Mouse (Mus musculus): ENCODE measurements around the gene Nkiras2.
"Not testable (repeated sequence)": the region's sequence is repeated elsewhere in the genome, so short reads cannot be mapped to it uniquely, and the experiment has no call there.

Gene Nkiras2

DNA sequence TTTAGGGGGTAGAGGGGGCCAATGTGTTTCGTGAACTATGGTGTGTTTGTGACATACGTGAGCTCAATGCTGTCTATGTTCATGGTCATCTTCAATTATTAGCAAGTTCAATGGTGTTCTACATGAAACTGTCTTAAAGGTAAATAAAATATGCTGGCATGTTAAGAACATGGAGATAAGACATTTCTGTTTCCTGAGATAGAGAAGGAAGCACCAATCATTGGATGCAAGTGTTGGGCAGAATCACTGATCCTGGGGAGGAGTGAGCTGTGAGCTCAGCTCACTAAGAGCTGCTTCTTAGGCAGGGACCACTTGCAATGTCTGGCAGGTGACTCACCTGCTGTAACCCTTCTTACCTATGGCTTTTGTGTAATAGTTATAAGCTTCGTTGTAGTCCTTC lies 17.7 kb upstream of the Nkiras2 start:
- DNase-seq = no peak

DNA sequence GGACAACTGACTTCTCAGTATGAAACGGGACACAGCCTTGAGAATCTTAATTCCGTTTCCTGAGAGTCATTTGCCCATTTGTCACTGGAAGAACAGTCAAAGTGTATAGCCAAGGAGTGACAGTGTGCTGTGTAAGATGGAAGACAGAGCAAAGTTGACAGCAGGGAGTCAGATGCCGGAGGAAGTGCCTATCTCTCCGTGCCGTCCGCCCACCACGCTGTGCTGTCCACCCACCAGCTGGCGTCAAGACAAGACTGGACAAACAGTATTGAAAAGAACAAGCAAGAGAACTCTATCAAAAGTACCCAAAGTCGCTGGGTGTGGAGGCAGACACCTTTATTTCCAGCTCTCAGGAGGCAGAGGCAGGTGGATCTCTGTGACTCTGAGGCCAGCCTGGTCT lies 15.9 kb upstream of the Nkiras2 start:
- no peak for DNase-seq

DNA sequence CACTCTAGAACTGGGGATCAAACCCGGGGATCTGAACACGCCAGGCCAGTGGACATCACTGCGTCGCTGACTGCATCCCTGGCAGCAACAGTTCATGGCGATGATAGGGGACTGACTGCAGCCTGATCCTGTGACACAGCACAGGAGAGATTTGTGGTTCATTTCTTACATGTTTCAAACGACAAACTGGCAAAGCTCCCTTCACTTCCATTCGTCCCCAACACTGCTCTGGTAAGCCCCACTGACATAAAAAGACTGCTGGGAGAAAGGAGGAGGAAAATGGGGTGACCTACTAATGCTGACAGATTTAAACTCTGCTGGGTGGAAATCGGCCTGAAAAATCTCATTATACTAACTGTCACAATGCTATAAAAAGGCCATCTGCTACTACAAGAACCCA lies 15.2 kb upstream of the Nkiras2 start:
- no peak for DNase-seq

DNA sequence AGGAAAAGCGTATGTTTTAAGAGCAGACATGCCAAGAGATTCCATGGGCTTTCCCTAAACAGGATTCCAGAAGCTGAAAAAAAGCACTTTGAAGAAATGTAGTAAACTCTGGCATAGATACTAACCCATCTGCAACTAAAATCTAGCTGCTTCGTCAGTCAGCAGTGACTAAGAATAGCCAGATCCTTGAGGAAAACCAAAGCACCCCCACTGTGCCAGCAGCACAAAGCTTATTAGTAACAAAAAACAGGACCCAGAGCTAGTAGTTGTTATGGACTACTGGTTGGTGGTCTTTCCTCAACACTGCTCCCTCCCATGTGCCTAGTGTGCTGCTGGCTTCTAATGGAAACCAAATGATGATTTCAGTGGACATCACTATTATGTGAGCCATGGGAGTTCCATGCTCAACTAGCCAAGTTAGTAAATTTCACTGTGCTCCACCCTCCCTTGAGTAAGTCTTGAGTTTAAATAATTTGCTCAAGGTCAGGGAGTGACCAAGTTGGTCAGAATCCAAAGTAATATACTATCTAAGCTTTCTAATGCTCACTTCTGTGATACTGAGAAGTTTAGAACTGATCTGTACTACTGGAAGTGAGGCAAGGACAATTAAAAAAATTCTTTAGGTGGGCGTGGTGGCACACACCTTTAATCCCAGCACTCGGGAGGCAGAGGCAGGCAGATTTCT lies 14.6 kb upstream of the Nkiras2 start:
- DNase-seq = no peak

DNA sequence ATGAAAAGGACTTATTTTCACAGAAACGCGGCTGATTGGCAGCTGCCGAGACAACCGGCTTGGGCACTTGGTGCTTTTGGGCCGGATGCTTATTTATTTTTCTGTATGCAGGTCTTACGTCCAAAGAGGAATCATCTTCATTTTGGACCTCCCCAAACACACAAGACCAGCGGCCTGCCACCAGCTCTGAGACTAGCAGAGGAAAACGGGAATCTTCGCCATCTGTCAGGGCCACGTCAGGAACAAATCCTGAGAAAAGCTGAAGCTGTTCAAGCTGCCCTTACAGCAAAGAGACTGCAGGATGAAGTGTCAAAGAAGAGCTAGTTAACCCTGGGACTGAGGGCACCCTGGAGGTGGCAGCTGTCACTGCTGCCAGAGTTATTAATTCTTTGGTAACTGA lies 13.6 kb upstream of the Nkiras2 start:
- DNase-seq = no peak

DNA sequence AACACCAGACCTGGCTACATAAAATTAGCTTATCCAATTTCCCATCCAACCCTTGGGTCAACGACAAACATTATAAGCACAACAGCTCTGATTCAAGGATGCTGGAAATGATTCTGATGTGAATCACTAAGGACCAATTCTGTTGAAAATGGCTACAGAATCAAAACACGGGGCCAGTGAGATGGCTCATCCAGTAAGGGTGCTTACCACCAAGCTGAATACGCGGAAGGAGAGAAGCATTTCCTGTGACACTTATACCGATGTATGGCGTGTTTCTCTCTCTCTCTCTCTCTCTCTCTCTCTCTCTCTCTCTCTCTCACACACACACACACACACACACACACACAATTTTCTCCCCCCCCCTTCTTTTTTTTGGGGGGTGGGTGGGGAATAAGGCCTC lies 11.9 kb upstream of the Nkiras2 start:
- DNase-seq = no peak

DNA sequence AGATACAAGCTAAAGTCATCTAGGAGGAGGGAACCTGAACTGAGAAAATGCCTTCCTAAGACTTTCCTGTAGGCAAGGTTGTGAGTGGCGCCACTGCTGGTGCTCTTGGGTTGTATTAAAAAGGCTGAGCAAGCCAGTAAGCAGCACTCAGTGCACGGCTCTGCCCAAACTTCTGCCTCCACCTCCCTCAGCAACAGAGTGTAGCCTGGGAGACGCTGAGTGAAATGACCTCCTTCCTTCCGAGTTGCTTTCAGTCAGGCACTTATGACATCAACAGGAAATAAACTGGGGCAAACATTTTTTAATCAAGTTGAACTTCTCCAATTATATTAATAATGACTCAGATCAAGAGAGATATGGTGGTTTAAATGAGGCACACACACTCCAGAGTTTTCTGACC lies 10.2 kb upstream of the Nkiras2 start:
- no peak for DNase-seq

DNA sequence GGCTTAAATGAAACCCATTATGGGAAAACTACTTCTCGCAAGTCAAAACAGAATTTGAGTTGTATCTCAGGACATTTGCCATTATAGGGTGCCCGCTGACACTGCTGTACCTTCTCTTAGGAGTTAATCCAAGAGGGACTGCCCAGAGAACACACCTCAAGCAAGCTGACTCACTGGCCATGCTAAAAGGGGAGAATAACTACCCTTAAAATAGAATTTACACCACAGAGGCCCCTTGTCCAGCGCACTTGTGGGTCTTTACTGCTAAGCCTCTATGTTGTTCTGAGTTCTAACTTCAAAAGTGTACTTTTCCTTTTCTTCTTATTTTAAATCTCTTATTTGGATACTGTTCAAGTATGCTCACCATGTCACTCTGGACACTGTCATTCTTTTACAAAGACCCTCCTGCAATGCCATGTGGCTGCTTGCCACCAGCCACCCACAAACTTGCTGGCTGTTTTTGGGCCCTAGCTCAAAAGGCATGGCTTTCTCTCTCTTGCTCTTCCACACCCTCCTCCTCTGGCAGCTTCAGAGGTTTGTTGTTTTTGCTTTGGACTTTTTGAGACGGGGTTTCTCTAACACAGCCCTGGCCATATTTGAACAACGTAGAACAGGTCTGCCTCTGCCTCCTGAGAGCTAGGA lies 9.6 kb upstream of the Nkiras2 start:
- DNase-seq = no peak

DNA sequence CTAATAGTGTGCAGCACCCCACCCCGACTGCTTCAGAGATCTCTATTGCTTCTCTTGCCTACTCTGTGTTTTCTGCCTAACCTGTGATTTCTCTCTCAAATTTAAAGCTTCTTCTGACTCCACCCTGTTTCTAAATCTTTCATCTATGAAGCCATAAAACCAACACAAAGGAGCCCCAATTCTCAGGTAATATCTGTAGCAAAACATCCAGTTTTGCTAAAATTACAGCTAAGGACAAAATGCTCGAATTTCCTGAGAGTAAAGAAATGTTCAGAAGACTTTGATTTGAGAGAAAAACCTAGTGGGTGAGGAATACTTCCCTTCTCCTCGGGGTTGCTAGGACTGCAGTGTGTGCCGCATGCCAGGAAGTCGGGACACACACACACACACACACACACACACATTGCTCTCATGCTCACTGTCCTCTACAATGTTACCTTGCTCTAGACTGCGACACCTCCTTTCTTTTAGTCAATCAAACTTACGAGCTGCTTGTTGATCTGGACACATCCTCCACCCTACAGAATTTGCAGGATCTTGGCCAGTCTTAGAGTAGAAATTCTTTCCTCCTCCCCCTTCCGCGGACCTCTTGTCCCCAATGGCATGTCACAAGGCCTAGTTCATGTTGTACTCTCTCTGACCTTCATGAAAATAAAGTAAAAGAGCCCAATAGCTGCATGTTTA lies 8.9 kb upstream of the Nkiras2 start:
- DNase-seq = no peak

DNA sequence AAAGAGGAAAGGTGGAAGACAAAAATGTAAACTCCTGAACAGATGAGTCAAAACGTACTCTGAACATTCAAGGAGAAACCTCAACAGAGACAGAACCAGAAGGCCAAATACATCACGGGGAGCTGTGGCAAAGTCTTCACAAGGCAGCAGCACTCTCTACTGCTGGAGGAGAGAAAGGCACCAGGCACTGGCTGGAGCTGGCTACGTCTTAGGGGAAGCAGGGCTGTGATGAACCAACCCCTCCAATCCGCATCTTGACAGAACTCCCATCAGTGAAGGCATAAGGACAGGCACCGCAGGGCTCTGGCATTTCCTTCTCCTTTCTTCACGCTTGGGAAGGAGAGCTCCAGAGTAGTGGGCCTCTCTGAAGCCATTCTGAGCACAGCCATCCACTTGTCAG lies 7.4 kb upstream of the Nkiras2 start:
- DNase-seq = no peak

DNA sequence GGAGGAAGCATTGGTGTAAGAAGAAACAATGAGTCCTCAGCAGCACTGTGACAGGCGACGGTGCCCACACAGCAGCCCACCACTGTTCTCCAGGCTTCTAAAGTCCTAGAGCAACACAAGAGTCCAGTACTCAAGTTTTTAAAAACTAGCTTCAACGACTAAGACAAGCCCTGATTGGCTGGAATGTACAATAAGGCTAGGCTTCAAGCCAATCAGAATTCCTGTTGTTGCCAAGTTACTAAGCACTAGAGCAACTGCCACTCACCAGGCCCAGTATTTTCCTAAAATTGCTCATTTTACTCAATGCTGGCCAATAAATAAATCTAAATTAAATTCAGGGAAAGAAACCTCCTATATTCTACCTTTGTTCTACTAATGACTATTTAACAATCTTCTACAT lies 5.8 kb upstream of the Nkiras2 start:
- no peak for DNase-seq

DNA sequence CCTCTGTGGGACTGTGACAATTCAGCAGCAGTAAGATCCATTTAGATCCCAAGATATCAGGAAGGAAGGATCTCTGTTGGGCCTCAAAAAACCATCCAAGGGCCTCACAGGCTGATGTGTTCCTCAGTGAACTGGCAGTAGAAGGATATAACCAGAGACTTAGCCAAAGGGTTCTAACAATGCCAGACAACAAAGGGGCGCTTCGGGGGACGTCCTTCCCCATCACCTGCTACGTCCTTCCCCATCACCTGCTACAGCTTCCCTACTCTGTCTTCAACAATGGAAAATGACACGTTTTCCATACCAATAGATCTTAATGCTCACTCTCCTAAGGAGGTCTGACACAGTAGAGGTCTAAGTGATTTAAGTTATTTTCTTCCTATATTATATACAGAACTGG lies 2.7 kb upstream of the Nkiras2 start:
- no peak for DNase-seq

DNA sequence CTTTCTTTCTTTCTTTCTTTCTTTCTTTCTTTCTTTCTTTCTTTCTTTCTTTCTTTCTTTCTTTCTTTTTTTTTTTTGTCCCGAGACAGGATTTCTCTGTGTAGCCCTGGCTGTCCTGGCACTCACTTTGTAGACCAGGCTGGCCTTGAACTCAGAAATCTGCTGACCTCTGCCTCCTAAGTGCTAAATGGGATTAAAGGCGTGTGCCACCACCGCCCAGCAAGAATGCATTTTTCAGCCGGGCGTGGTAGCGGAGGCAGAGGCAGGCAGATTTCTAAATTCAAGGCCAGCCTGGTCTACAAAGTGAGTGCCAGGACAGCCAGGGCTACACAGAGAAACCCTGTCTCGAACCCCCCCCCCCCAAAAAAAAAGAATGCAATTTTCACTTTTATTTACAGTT lies 2.2 kb upstream of the Nkiras2 start:
- DNase-seq = not testable (repeated sequence)

DNA sequence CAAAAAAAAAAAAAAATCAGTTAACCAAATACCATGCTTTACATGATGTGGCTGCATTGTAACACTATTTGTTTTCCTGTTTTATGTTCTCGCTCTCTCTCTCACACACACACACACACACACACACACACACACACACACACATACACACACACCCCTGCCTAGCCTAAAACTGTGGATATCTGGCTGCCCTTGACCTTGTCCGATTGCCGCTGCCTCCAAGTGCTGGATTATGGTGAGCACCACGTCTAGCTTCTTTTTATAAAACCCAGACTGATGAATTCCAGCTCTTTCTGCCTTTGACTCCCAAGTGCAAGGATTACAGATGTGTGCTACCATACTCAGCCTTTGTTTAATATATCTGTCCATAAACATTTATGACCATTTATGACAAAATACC lies 1.6 kb upstream of the Nkiras2 start:
- DNase-seq = no peak

DNA sequence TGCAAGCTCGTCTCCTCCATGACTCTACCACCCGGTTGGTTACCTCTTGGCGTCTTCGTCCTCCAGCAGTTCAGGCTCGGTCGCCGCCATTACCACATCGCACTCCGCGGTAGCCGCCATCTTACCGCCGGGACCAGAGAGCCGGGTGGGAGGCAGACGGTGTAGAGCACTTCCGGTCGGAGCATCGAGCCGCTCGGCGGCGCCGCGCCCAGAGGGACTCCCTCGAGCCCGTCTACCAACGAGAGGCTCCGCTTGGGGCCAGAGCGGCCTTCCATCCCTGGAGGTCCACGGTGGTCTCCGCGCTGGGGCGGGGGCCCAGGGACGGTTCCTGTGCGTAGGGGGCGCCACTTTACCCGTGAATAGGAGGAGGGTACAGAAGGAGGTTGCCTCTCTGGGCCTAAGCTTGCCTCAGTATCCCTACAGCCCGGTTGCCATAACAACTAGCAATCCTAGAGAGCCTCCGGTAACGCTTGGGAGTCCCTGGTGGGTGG lies 486 bp downstream of the Nkiras2 start:
- DNase-seq = peak; percentile 97

DNA sequence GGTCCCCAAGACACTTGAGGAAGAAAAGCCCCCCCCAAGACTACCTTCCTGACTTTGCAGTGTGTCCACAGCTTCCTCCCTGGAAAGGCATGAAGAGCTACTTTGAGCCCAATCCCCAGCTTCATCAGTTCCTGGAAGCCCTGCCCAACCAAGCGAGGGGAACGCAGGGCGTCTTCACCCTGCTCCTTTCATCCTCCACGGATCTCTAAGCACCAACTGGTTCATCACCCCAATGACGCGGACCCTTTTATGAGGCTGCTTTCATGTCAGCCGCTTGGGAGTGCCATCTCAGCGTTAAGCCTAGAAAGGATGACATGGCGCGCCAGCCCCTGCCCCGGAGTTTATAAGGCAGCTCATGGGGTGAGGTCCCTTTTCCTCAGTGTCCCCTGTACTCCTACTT lies 938 bp downstream of the Nkiras2 start, which contains the start of gene Dnajc7:
TSS of gene Dnajc7 (minus strand) at position 187 of the 400 bp plus-strand sequence.
- no peak for DNase-seq

DNA sequence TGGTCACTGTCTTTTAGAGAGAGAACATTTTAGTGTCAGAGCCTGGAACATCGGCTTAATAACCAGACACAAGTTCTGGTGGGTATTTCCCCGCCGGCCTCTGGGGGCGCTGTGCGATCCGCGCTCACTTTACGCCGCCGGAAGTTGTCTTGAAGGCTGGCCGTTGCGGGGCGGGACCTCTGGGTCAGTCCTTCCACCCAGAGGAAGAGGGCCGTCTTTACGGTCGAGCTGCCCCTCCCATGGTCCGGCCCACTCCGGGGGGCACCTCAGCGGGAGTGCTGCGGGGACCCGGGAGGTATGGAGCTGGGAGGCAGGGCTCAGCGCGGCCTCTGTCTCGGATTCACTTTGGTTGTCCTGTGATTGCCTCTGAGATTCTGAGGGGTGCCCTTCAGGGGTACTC lies 3.7 kb downstream of the Nkiras2 start:
- DNase-seq = peak; percentile 96

DNA sequence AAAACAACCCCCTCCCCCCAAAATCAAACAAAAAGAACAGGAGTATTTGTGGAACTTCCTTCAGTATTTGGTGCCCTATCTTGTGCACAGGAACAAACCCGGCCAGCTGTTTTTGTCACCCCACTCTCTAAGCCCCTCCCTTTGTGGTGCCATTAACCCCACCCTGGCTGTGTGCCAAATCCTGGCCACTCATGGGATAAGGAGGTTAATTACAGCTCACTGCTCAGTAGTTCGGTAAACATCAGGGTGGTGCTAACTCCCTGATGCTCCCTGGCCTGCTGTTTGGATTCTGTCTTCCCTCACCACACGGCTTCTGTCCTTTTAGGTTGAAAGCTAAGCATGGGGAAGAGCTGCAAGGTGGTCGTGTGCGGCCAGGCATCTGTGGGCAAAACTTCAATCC lies 4.8 kb downstream of the Nkiras2 start:
- no peak for DNase-seq

DNA sequence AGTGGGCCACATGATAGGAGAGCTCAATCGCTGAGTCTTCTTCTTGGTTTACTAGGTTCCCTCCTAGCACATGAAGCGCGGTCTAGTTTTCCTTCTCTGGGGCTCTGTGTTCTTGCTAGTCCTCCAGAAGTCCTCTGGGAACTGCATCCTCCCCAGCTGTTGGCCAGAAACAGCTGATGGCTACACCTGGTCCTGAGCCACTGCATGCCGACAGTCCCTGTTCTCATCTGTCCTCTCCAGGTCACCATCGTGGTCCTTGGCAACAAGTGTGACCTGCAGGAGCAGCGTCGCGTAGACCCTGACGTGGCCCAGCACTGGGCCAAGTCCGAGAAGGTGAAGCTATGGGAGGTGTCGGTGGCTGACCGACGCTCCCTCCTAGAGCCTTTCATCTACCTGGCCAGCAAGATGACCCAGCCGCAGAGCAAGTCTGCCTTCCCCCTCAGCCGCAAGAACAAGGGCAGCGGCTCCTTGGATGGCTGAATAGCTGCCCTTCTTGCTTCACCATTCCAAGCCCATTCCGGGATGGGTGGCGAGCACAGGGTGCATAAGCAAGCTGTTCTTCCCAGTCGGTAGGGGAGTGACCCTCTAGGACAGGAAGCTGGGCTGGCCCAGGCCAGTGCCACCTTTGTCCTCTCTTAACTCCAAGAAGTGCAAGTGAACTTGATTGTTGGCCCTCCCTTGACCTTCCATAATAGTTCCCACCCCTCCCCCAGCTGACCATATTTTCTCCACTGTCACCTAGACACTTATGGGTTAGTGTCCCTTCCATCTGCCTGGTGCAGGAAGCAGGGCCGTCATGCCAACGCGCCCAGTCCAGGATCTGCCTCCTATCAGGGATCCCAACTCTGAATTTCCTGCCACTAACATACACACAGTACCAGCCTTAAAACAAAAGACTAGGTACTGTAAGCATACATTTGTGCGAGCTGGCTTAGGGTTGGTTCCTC lies 7.0 kb downstream of the Nkiras2 start:
- no peak for DNase-seq

DNA sequence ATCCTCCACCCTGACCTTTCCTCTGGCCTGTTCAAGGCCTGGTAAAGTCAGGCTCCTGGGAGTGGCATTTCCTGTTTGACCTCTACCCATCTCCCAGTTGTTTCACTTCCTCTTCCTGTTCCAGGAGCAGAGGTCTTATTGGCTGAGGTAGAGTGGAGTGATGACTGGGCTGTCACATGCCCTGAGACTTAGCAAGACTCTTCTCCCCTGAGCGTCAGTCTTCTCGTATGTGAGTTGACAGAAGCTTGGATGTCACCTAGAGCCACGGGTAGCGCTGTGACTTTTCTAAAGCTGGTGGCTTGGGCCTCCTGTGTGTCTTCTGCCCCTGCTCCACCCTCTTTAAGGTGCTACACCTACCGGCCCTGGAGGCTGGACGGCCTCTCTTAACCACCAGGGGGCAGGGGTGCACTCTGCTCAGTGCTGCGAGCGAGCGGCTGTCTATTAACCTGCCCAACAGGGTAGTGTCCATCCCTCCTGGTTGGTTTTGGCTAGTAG lies 7.7 kb downstream of the Nkiras2 start:
- DNase-seq = peak; percentile 55

DNA sequence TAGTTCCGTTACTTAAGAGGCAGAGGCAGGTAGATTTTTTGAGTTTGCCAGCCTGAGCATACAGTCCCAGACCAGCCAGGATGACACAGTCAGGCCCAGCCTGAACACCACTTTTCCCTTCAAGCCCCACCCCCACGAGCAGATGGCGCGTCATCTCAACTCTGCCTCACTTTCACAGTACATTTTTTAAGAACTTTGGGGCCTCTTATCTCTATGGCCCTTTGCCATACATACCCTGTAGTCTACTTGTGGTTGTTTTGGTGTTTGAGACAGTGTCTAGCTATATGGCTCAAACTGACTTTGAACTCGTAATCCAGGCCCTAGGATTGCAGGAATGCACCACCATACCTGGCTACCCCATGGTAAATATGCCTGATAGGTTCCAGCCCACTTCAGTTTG lies 9.0 kb downstream of the Nkiras2 start:
- no peak for DNase-seq

DNA sequence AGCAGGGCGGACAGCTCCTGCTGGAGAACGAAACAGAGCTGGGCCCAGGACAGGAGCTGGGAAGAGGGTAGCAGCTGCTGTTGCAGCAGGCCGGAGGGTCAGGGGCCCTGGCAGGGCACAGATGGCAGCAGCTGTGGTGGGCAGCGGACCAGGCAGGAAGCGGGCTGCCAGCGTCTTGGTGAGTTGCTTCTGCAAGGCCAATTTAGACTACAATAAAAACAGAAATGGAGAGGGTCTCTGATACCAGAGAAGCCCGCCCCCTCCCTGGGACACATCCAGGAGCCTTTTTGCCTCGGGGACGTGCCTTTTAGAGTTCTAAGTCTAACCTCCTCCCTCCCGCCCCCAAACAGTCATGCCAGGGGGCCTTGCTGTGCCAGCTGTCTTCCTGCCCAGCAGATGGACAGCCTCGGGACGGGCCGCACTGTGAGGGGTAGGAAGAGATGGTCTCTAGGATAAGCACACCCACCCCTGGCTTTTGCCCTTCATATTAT lies 9.9 kb downstream of the Nkiras2 start:
- DNase-seq = no peak

DNA sequence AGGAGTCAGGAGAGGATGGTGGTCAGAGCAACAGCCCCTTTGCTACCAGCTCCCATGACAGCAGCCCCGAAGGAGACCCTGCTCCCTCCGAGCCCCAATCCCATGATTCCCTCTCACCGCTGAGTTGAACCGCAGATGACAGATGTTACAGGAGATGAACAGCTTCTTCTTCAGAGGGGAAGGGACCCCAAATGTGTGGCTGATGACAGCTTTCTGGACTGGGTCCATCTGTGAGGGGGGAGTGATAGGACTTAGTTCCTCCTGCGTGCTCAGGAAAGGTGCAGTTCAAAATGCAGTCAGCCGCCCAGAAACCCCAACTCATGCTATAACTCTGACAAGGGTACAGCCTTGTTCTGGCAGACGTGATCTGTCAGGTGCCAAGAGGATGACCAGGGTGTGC lies 15.5 kb downstream of the Nkiras2 start:
- no peak for DNase-seq
